Mouse (Mus musculus): ENCODE data around the gene H2-M5. TPM values are rescaled to one million over a fixed set of nuclear protein-coding genes. Genes with fewer than 3 reads are reported as not detected.
A peak's percentile ranks its signal among the peaks of the same experiment; 100 is the strongest.

H2-M5 gene
- polyA plus RNA-seq, 1 experiment from 2014 or later = 0.17 TPM

DNA sequence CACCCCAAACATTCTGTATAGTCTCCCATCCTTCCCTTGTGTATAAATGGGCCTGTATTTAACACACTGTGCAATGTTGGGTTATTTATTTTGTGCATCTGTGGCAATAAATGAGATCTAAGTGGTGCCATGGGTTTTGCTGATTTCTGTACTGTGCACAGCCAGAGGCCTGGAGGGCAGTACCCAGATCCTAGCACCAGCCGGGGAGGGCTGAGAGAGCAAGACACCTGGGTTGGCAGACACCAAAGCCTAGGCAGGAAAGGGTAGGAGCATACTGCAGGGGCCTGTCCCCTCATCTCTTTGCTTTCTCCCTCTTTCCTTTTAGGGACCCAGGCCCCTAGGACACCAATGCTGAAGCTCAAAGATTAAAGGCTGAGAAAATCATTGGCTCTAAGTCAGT is 41.1 kb downstream of the H2-M5 start:
- ATAC-seq (ENCODE audit: insufficient read depth) (no peak), DNase-seq (no peak)
- Histone ChIP-seq H3K4me3 (ENCODE audit: low read depth, low read length) (no peak overlapping the region), H3K9me3 (ENCODE audit: low read depth, low read length) (no peaks in the 10 kb centered on the region), H3K27ac (ENCODE audit: low read depth) (no peak overlapping the region), H3K9ac (no peak overlapping the region), H3K27me3 (ENCODE audit: insufficient read depth, low read length) (peaks cover 36% of the 10 kb centered on the region), H3K36me3 (ENCODE audit: insufficient read depth) (peaks cover 13% of the 10 kb centered on the region), H3K4me1 (ENCODE audit: insufficient read depth) (no peaks in the 10 kb centered on the region; the same call in 1 of the 2 replicates), H3K4me2 (no peak overlapping the region)
- 86% methylated on average over 1 of the region's 1 CpGs for WGBS
- TF ChIP-seq CTCF (IDR thresholded peaks at IDR 0.05; ENCODE audit: low read depth) = no peak

DNA sequence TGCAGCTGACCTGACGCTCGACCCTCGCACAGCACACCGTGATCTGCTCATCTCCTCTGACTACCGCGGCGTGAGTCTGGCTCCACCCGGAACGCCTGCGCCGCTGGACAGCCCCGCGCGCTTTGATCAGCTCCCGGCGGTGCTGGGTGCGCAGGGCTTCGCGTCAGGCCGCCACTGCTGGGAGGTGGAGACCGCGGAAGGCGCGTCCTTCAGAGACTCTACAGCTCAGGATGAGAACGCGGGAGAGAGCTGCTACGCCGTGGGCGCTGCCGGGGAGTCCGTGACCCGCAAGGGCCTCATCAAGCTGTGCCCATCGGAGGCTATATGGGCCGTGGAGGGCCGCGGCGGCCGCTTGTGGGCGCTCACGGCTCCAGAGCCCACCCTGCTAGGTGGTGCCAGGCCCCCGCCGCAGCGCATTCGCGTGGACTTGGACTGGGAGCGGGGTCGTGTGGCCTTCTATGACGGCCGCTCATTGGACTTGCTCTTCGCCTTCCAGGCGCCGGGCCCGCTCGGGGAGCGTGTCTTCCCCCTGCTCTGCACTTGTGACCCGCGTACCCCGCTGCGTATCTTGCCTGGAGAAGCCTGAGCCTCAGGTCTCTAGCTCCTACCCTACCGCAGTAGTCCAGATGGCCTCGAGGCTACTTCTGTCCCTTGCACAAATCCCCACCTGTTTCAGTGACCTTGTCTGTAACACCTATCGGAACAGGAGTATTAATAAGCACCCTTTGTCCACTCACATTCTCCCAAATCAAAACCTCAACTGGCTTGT is 42.1 kb downstream of the H2-M5 start:
- peak overlapping the region; percentile 64 for H3K9ac ChIP-seq
- H3K36me3 ChIP-seq (ENCODE audit: insufficient read depth) = peaks cover 13% of the 10 kb centered on the region
- ATAC-seq (ENCODE audit: insufficient read depth) (peak; percentile 35; the same call in 1 of the 2 replicates), DNase-seq (peak; percentile 72)
- peaks cover 47% of the 10 kb centered on the region for H3K27me3 ChIP-seq (ENCODE audit: insufficient read depth, low read length)
- H3K4me3 ChIP-seq (ENCODE audit: low read depth, low read length) = peak overlapping the region; percentile 48
- WGBS = under 1% methylated on average over 62 of the region's 62 CpGs
- H3K27ac ChIP-seq (ENCODE audit: low read depth) = no peak overlapping the region
- TF ChIP-seq CTCF (IDR thresholded peaks at IDR 0.05; ENCODE audit: low read depth) = peak; percentile 24; the same call in 1 of the 2 replicates
- no peaks in the 10 kb centered on the region; the same call in 1 of the 2 replicates for H3K4me1 ChIP-seq (ENCODE audit: insufficient read depth)
- H3K9me3 ChIP-seq (ENCODE audit: low read depth, low read length) = no peaks in the 10 kb centered on the region
- H3K4me2 ChIP-seq = peak overlapping the region; percentile 97

DNA sequence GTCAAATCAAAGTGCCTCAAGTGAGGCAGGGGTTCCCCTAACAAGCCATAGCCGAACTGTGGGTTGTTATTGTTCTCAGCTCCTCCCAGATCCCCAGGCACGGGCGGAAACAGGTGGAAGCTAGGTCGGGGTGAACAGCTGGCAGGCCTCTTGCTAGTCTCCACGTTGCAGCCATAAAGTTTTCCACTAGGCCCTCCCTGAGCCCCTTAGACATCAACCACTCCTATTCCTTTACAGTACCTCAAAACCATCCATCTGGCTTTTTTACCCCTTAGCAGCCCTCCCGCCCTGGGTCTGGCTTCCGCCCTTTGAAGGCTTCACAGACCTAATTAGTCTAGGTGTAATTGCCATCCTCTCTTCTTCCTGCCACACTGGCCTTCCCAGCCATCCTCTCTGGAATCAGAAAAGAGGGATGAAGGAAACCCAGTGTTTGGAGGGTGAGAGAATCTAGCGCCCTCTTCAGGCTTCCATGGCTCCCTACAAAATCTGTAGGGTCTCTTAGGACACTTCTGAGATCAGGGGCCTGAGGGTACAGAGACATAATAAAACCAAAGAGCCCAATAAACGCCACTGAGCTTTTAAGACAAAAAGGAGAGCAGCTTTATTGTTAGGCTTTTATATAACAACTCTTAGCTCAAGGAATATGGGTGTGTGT is 45.1 kb downstream of the H2-M5 start:
- Histone ChIP-seq H3K4me1 (ENCODE audit: insufficient read depth) (no peaks in the 10 kb centered on the region), H3K9me3 (ENCODE audit: low read depth, low read length) (no peaks in the 10 kb centered on the region), H3K27me3 (ENCODE audit: insufficient read depth, low read length) (peaks cover 65% of the 10 kb centered on the region), H3K4me2 (no peak overlapping the region), H3K4me3 (ENCODE audit: low read depth, low read length) (no peak overlapping the region), H3K9ac (no peak overlapping the region), H3K27ac (ENCODE audit: low read depth) (no peak overlapping the region), H3K36me3 (ENCODE audit: insufficient read depth) (peaks cover 7% of the 10 kb centered on the region)
- 18% methylated on average over 9 of the region's 9 CpGs for WGBS
- DNase-seq = no peak
- 0 out of 2 replicates have a peak, but pooled peaks have one; percentile 5 for TF ChIP-seq CTCF (IDR thresholded peaks at IDR 0.05; ENCODE audit: low read depth)
- ATAC-seq (ENCODE audit: insufficient read depth) = no peak

DNA sequence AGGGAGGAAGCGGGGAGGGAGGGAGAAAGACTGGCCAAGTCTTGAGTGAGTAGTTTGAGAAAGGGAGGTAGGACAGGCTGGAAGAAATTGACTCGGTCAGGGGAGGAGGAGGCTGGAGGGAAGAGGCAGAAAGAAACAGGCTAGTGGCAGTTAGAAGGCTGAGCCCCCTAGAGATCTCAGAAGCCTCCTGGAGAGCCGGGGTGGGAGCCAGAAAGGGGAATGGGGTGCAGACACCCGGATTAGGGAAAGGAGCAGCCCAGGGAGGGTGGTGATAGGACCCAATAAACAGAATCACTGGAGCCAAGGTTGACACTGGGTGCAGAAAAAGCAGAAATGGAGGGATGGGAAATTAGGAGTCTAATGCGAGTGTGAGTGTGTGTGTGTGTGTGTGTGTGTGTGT is 45.6 kb downstream of the H2-M5 start:
- 20% methylated on average over 5 of the region's 5 CpGs for WGBS
- Histone ChIP-seq H3K9me3 (ENCODE audit: low read depth, low read length) (no peaks in the 10 kb centered on the region), H3K27ac (ENCODE audit: low read depth) (no peak overlapping the region), H3K4me2 (peak overlapping the region; percentile 71; the same call in 1 of the 2 replicates), H3K4me3 (ENCODE audit: low read depth, low read length) (peak overlapping the region; percentile 39; the same call in 1 of the 2 replicates), H3K4me1 (ENCODE audit: insufficient read depth) (no peaks in the 10 kb centered on the region), H3K27me3 (ENCODE audit: insufficient read depth, low read length) (peaks cover 65% of the 10 kb centered on the region), H3K36me3 (ENCODE audit: insufficient read depth) (peaks cover 1% of the 10 kb centered on the region; the same call in 1 of the 2 replicates), H3K9ac (no peak overlapping the region)
- no peak for TF ChIP-seq CTCF (IDR thresholded peaks at IDR 0.05; ENCODE audit: low read depth)
- DNase-seq (no peak), ATAC-seq (ENCODE audit: insufficient read depth) (no peak)

DNA sequence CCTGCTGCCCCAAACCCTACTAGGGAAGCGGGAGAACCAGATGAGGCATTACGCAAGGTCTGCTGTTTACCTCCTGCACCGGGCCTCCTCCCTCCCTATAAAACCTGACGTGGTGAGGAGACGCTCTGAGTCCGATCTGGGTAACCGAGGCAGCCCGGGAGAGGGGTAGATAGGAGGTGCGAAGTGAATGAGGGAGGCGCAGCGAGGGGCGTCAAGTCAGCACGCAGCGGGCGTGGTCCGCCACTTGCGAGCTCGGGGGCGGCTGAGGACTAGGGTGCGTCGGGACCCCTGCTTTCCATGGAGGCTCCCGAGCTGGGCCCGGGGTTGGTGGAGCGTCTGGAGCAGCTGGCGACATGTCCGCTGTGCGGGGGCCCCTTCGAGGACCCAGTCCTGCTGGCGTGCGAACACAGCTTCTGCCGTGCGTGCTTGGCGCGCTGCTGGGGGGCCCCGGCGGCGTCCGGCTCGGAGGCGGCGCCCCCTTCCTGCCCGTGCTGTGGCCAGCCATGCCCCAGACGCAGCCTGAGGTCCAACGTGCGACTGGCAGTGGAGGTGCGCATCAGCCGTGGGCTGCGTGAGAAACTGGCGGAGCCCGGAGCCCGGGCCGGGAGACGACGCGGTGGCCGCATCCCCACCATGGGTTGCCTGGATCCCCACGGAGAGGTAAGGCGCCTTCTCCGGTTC is 46.4 kb downstream of the H2-M5 start, which contains the start of gene Rnf39:
Gene Rnf39, plus strand, starts transcription at position 128 of the 681 bp plus-strand sequence.
- DNase-seq (peak; percentile 15), ATAC-seq (ENCODE audit: insufficient read depth) (0 out of 2 replicates have a peak, but pooled peaks have one; percentile 8)
- Histone ChIP-seq H3K9ac (peak within 1 kb of the TSS; percentile 43), H3K27me3 (ENCODE audit: insufficient read depth, low read length) (peaks cover 65% of the 10 kb centered on the region), H3K4me2 (peak within 1 kb of the TSS; percentile 71), H3K36me3 (ENCODE audit: insufficient read depth) (no peaks in the 10 kb centered on the region), H3K27ac (ENCODE audit: low read depth) (no peak within 1 kb of the TSS), H3K4me1 (ENCODE audit: insufficient read depth) (no peaks in the 10 kb centered on the region), H3K4me3 (ENCODE audit: low read depth, low read length) (peak within 1 kb of the TSS; percentile 39), H3K9me3 (ENCODE audit: low read depth, low read length) (no peaks in the 10 kb centered on the region)
- TF ChIP-seq CTCF (IDR thresholded peaks at IDR 0.05; ENCODE audit: low read depth) = no peak
- 1% methylated on average over 50 of the region's 59 CpGs for WGBS

DNA sequence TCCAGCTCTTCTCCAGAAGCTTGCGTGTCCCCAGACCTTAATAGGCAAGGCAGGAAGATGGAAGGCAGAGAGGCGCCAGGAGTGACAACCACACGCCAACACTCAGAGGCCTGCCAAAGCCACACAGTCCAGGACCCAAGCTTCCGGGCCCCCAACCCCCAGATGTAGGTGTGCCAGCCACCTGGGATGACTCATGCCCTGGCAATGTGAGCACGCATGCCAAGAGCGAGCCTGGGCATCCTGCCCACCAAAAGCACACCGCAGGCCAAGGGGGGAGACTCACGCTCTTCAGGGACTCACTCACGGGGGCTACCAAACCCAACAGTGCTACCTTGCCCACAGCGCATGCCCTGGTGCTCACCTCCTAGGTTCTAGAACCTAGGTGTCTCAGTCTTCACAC is 46.9 kb downstream of the H2-M5 start:
- H3K27me3 ChIP-seq (ENCODE audit: insufficient read depth, low read length) = peaks cover 65% of the 10 kb centered on the region
- WGBS = 40% methylated on average over 10 of the region's 10 CpGs
- H3K27ac ChIP-seq (ENCODE audit: low read depth) = no peak overlapping the region
- no peak for TF ChIP-seq CTCF (IDR thresholded peaks at IDR 0.05; ENCODE audit: low read depth)
- H3K9ac ChIP-seq = peak overlapping the region; percentile 43
- H3K4me1 ChIP-seq (ENCODE audit: insufficient read depth) = no peaks in the 10 kb centered on the region
- H3K9me3 ChIP-seq (ENCODE audit: low read depth, low read length) = no peaks in the 10 kb centered on the region
- H3K4me3 ChIP-seq (ENCODE audit: low read depth, low read length) = peak overlapping the region; percentile 39
- ATAC-seq (ENCODE audit: insufficient read depth) = peak; percentile 63
- no peaks in the 10 kb centered on the region for H3K36me3 ChIP-seq (ENCODE audit: insufficient read depth)
- peak overlapping the region; percentile 71 for H3K4me2 ChIP-seq
- peak; percentile 64 for DNase-seq
